Mouse (Mus musculus): ENCODE data around the gene Egln2.

DNA sequence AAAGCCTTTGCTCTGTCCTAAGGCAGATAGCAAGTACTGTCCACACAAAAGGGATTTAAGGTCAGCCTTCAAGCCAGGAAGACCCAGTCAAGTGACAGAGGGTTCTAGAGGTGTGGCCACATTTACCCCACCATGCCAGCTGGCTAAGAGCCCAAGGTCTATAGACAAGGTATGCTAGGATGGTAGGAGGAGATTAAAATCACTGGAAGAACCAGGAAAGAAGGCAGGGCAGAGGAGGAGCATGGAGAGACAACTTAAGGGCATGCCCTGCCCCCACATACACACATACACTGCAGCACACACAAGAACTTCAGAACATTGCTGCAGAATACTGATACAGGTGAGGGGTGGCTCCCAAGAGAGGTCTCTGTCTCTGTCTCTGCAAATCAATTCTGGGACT, 46.9 kb downstream of the Egln2 start, which contains the start of gene Cyp2f2:
- TF ChIP-seq EP300 (IDR thresholded peaks at IDR 0.05; ENCODE audit: low read depth): no peak
- TF ChIP-seq CTCF (IDR thresholded peaks at IDR 0.05; ENCODE audit: low read depth): no peak
